ENCODE assay signal across 30 mouse cellular contexts in genomic region chr6:133885871-133886415, GRCm38 (mm10). TPM values are rescaled to one million over a fixed set of nuclear protein-coding genes. Genes with fewer than 3 reads are reported as not detected.
"Had no signal": no experiment of that assay in that cellular context is flagged by ENCODE, and none has a peak within 500 bp of the region (broad histone marks: within the 10 kb centered on the region; RNA-seq: fewer than 3 reads in every experiment).

No protein-coding gene starts in this region.

- H3K27ac ChIP-seq: heart, adult 2 months; heart, embryonic 13.5 days; heart, embryonic 15.5 days; hindbrain, embryonic 13.5 days; hindbrain, embryonic 15.5 days; hindbrain, postnatal 0 days; kidney, postnatal 0 days; limb, embryonic 13.5 days; limb, embryonic 15.5 days; liver, embryonic 12.5 days; liver, embryonic 14.5 days had no signal

- H3K4me3 ChIP-seq: heart, adult 2 months; heart, embryonic 13.5 days; heart, embryonic 15.5 days; hindbrain, embryonic 13.5 days; hindbrain, embryonic 15.5 days; limb, embryonic 13.5 days; limb, embryonic 15.5 days; liver, embryonic 12.5 days had no signal

- H3K4me2 ChIP-seq: heart, embryonic 11.5 days; heart, embryonic 13.5 days; heart, embryonic 15.5 days; hindbrain, embryonic 13.5 days; hindbrain, embryonic 15.5 days; limb, embryonic 13.5 days; limb, embryonic 15.5 days; liver, embryonic 12.5 days had no signal

- H3K36me3 ChIP-seq: heart, embryonic 13.5 days; heart, embryonic 15.5 days; hindbrain, embryonic 13.5 days; hindbrain, embryonic 15.5 days; limb, embryonic 13.5 days; limb, embryonic 15.5 days; liver, embryonic 12.5 days had no signal

- H3K27me3 ChIP-seq: heart, embryonic 13.5 days; heart, embryonic 15.5 days; hindbrain, embryonic 13.5 days; hindbrain, embryonic 15.5 days; limb, embryonic 13.5 days; limb, embryonic 15.5 days; liver, embryonic 12.5 days had no signal

- H3K9ac ChIP-seq: forebrain, postnatal 0 days; heart, embryonic 13.5 days; heart, embryonic 15.5 days; hindbrain, embryonic 13.5 days; hindbrain, embryonic 15.5 days; limb, embryonic 13.5 days; limb, embryonic 15.5 days; liver, embryonic 12.5 days; liver, embryonic 14.5 days had no signal

- H3K9me3 ChIP-seq: heart, embryonic 15.5 days; hindbrain, embryonic 13.5 days; hindbrain, embryonic 15.5 days; limb, embryonic 15.5 days; liver, embryonic 12.5 days had no signal

- DNase-seq: forebrain, postnatal 0 days; gastrocnemius, postnatal 14 days; gastrocnemius, postnatal 36 days; heart, adult 11 months; heart, adult 2 months; heart, postnatal 14 days; heart, postnatal 36 days; layer of hippocampus, adult 9-11 months; layer of hippocampus, postnatal 36 days; left cerebral cortex, postnatal 4 days; lung, adult 18-20 months had no signal

- H3K4me1 ChIP-seq: heart, embryonic 13.5 days; heart, embryonic 15.5 days; hindbrain, embryonic 13.5 days; hindbrain, embryonic 15.5 days; limb, embryonic 13.5 days; limb, embryonic 15.5 days; liver, embryonic 12.5 days had no signal

- ATAC-seq: forebrain, postnatal 0 days; hindbrain, postnatal 0 days; intestine, embryonic 16.5 days; liver, embryonic 12.5 days had no signal

RNA-seq across cellular contexts. Expression of gene Kap, which starts 32.4 kb away (rescaled TPM):
- polyA plus RNA-seq: forebrain, postnatal 0 days; heart, embryonic 11.5 days; heart, embryonic 13.5 days; heart, embryonic 15.5 days; heart, postnatal 0 days; hindbrain, embryonic 11.5 days; hindbrain, embryonic 13.5 days; hindbrain, embryonic 15.5 days; hindbrain, postnatal 0 days; intestine, embryonic 14.5 days; intestine, embryonic 16.5 days; large intestine, adult 2 months; limb, embryonic 11.5 days; limb, embryonic 13.5 days; limb, embryonic 15.5 days; liver, adult 2 months; liver, embryonic 12.5 days; liver, embryonic 14.5 days; liver, embryonic 16.5 days had no signal
